Mouse (Mus musculus): Measurements from ENCODE around the gene March10. TPM values are rescaled to one million over a fixed set of nuclear protein-coding genes. Genes with fewer than 3 reads are reported as not detected.

The March10 gene
- polyA plus RNA-seq, 2 experiments = 0.18 TPM; not detected in 1

GRCm38 (mm10) chr11:105473716-105474351 is 17.3 kb upstream of the March10 start:
- H3K9ac ChIP-seq (ENCODE audit: low read depth, low read length, severe bottlenecking) = no peak overlapping the region
- no peaks in the 10 kb centered on the region for H3K36me3 ChIP-seq (ENCODE audit: control insufficient read depth, insufficient read depth, low read length)
- TF ChIP-seq POLR2A (IDR thresholded peaks at IDR 0.05; ENCODE audit: borderline replicate concordance, extremely low read depth, insufficient read depth, insufficient read length) = no peak
- no peak for DNase-seq (ENCODE audit: low spot score)
- H3K27me3 ChIP-seq (ENCODE audit: control insufficient read depth, insufficient read depth, low read length) = no peaks in the 10 kb centered on the region
- no peak overlapping the region for H3K27ac ChIP-seq (replicated peaks; ENCODE audit: low read depth, low read length)
- no peaks in the 10 kb centered on the region for H3K4me1 ChIP-seq (ENCODE audit: control insufficient read depth, insufficient read depth, low read length)
- ATAC-seq (ENCODE audit: low FRiP score, low read depth) = no peak
- H3K4me2 ChIP-seq (replicated peaks; ENCODE audit: low read depth, low read length, severe bottlenecking) = no peak overlapping the region
- H3K4me3 ChIP-seq (replicated peaks; ENCODE audit: low read length) = no peak overlapping the region
- WGBS = 55% methylated on average over 5 of the region's 5 CpGs
- no peaks in the 10 kb centered on the region for H3K9me3 ChIP-seq (ENCODE audit: control insufficient read depth, low read length)

- ATAC-seq (ENCODE audit: low FRiP score, low read depth) (no peak), DNase-seq (ENCODE audit: low spot score) (no peak)
- TF ChIP-seq POLR2A (IDR thresholded peaks at IDR 0.05; ENCODE audit: borderline replicate concordance, extremely low read depth, insufficient read depth, insufficient read length) = no peak
- no peaks in the 10 kb centered on the region for H3K27me3 ChIP-seq (ENCODE audit: control insufficient read depth, insufficient read depth, low read length)
- H3K9me3 ChIP-seq (ENCODE audit: control insufficient read depth, low read length) = no peaks in the 10 kb centered on the region
- H3K36me3 ChIP-seq (ENCODE audit: control insufficient read depth, insufficient read depth, low read length) = no peaks in the 10 kb centered on the region
- no peak overlapping the region for H3K4me3 ChIP-seq (replicated peaks; ENCODE audit: low read length)
- H3K27ac ChIP-seq (replicated peaks; ENCODE audit: low read depth, low read length) = no peak overlapping the region
- no peak overlapping the region for H3K9ac ChIP-seq (ENCODE audit: low read depth, low read length, severe bottlenecking)
- no peak overlapping the region for H3K4me2 ChIP-seq (replicated peaks; ENCODE audit: low read depth, low read length, severe bottlenecking)
- 60% methylated on average over 4 of the region's 4 CpGs for WGBS
- H3K4me1 ChIP-seq (ENCODE audit: control insufficient read depth, insufficient read depth, low read length) = no peaks in the 10 kb centered on the region
These were observed 16.1 kb upstream of the March10 start for GRCm38 (mm10) chr11:105472610-105473009.

DNA sequence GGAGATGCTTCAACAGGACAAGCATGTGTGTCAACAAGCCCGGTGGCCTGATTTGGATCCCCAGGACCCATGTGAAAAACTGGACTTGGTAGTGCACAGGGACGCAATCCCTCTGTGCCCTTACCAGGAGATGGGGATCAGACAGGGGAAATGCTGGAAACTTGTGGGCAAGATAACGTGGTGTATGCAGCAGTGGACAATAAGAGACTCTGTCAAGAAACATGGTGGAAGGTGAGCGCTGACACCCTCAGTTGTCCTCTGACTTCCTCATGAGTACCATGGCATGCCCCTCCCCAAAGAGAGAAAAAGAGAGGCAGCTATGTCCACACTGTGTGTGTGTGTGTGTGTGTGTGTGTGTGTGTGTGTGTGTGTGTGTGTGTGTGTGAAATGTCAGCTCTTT is 14.4 kb upstream of the March10 start:
- ATAC-seq (ENCODE audit: low FRiP score, low read depth) = no peak
- Histone ChIP-seq H3K36me3 (ENCODE audit: control insufficient read depth, insufficient read depth, low read length) (no peaks in the 10 kb centered on the region), H3K4me2 (replicated peaks; ENCODE audit: low read depth, low read length, severe bottlenecking) (no peak overlapping the region), H3K9ac (ENCODE audit: low read depth, low read length, severe bottlenecking) (no peak overlapping the region), H3K4me3 (replicated peaks; ENCODE audit: low read length) (no peak overlapping the region), H3K27me3 (ENCODE audit: control insufficient read depth, insufficient read depth, low read length) (no peaks in the 10 kb centered on the region), H3K9me3 (ENCODE audit: control insufficient read depth, low read length) (no peaks in the 10 kb centered on the region), H3K4me1 (ENCODE audit: control insufficient read depth, insufficient read depth, low read length) (peaks cover 4% of the 10 kb centered on the region; the same call in 1 of the 2 replicates), H3K27ac (replicated peaks; ENCODE audit: low read depth, low read length) (no peak overlapping the region)
- DNase-seq (ENCODE audit: low spot score) = no peak
- no peak for TF ChIP-seq POLR2A (IDR thresholded peaks at IDR 0.05; ENCODE audit: borderline replicate concordance, extremely low read depth, insufficient read depth, insufficient read length)
- 84% methylated on average over 4 of the region's 4 CpGs for WGBS

- no peaks in the 10 kb centered on the region for H3K9me3 ChIP-seq (ENCODE audit: control insufficient read depth, low read length)
- no peak overlapping the region for H3K9ac ChIP-seq (ENCODE audit: low read depth, low read length, severe bottlenecking)
- TF ChIP-seq POLR2A (IDR thresholded peaks at IDR 0.05; ENCODE audit: borderline replicate concordance, extremely low read depth, insufficient read depth, insufficient read length) = no peak
- peaks cover 4% of the 10 kb centered on the region; the same call in 1 of the 2 replicates for H3K4me1 ChIP-seq (ENCODE audit: control insufficient read depth, insufficient read depth, low read length)
- DNase-seq (ENCODE audit: low spot score) (no peak), ATAC-seq (ENCODE audit: low FRiP score, low read depth) (no peak)
- H3K4me3 ChIP-seq (replicated peaks; ENCODE audit: low read length) = no peak overlapping the region
- H3K27ac ChIP-seq (replicated peaks; ENCODE audit: low read depth, low read length) = no peak overlapping the region
- no peaks in the 10 kb centered on the region for H3K27me3 ChIP-seq (ENCODE audit: control insufficient read depth, insufficient read depth, low read length)
- no peak overlapping the region for H3K4me2 ChIP-seq (replicated peaks; ENCODE audit: low read depth, low read length, severe bottlenecking)
- 87% methylated on average over 4 of the region's 4 CpGs for WGBS
- no peaks in the 10 kb centered on the region for H3K36me3 ChIP-seq (ENCODE audit: control insufficient read depth, insufficient read depth, low read length)
These were observed 13.0 kb upstream of the March10 start for GRCm38 (mm10) chr11:105469561-105469960.

- ATAC-seq (ENCODE audit: low FRiP score, low read depth) = no peak
- DNase-seq (ENCODE audit: low spot score) = no peak
- no peak overlapping the region for H3K27ac ChIP-seq (replicated peaks; ENCODE audit: low read depth, low read length)
These were observed 12.6 kb upstream of the March10 start for GRCm38 (mm10) chr11:105469091-105469507.

More at GRCm38 (mm10) chr11:105469091-105469507, 12.6 kb upstream of the March10 start:
- Histone ChIP-seq H3K4me1 (ENCODE audit: control insufficient read depth, insufficient read depth, low read length) (peaks cover 4% of the 10 kb centered on the region; the same call in 1 of the 2 replicates), H3K36me3 (ENCODE audit: control insufficient read depth, insufficient read depth, low read length) (no peaks in the 10 kb centered on the region), H3K9me3 (ENCODE audit: control insufficient read depth, low read length) (no peaks in the 10 kb centered on the region), H3K9ac (ENCODE audit: low read depth, low read length, severe bottlenecking) (no peak overlapping the region), H3K27me3 (ENCODE audit: control insufficient read depth, insufficient read depth, low read length) (no peaks in the 10 kb centered on the region), H3K4me3 (replicated peaks; ENCODE audit: low read length) (no peak overlapping the region), H3K4me2 (replicated peaks; ENCODE audit: low read depth, low read length, severe bottlenecking) (no peak overlapping the region)
- 64% methylated on average over 6 of the region's 8 CpGs for WGBS
- no peak for TF ChIP-seq POLR2A (IDR thresholded peaks at IDR 0.05; ENCODE audit: borderline replicate concordance, extremely low read depth, insufficient read depth, insufficient read length)
